Mouse (Mus musculus): ENCODE data around the gene Slc2a13.
A peak's percentile ranks its signal among the peaks of the same experiment; 100 is the strongest.

Slc2a13 gene

GRCm38 (mm10) chr15:91495014-91495413 lies 78.0 kb downstream of the Slc2a13 start:
- no peak for DNase-seq

GRCm38 (mm10) chr15:91479924-91480615 lies 93.0 kb downstream of the Slc2a13 start:
- DNase-seq, result no peak

GRCm38 (mm10) chr15:91477766-91478165 lies 95.3 kb downstream of the Slc2a13 start:
- DNase-seq, result peak; percentile 10

GRCm38 (mm10) chr15:91473690-91474409 lies 99.2 kb downstream of the Slc2a13 start:
- no peak for DNase-seq

GRCm38 (mm10) chr15:91465331-91465730 lies 107.7 kb downstream of the Slc2a13 start:
- DNase-seq, result no peak

GRCm38 (mm10) chr15:91463857-91464435 lies 109.1 kb downstream of the Slc2a13 start:
- no peak for DNase-seq

- DNase-seq, result no peak
Measured at GRCm38 (mm10) chr15:91463026-91463661, 109.9 kb downstream of the Slc2a13 start.

- DNase-seq, result no peak
Measured at GRCm38 (mm10) chr15:91461940-91462339, 111.1 kb downstream of the Slc2a13 start.

- no peak for DNase-seq
Measured at GRCm38 (mm10) chr15:91457202-91457601, 115.9 kb downstream of the Slc2a13 start.

GRCm38 (mm10) chr15:91445399-91445798 lies 127.7 kb downstream of the Slc2a13 start:
- DNase-seq, result no peak

- no peak for DNase-seq
Measured at GRCm38 (mm10) chr15:91443449-91443848, 129.6 kb downstream of the Slc2a13 start.

- no peak for DNase-seq
Measured at GRCm38 (mm10) chr15:91439883-91440282, 133.2 kb downstream of the Slc2a13 start.

- DNase-seq, result no peak
Measured at GRCm38 (mm10) chr15:91425426-91425825, 147.6 kb downstream of the Slc2a13 start.

GRCm38 (mm10) chr15:91406979-91407378 lies 166.1 kb downstream of the Slc2a13 start:
- DNase-seq, result no peak

GRCm38 (mm10) chr15:91395165-91395564 lies 177.9 kb downstream of the Slc2a13 start:
- DNase-seq, result no peak

- no peak for DNase-seq
Measured at GRCm38 (mm10) chr15:91383694-91384093, 189.4 kb downstream of the Slc2a13 start.

- DNase-seq, result no peak
Measured at GRCm38 (mm10) chr15:91382606-91383005, 190.5 kb downstream of the Slc2a13 start.

GRCm38 (mm10) chr15:91381864-91382263 lies 191.2 kb downstream of the Slc2a13 start:
- no peak for DNase-seq

- no peak for DNase-seq
Measured at GRCm38 (mm10) chr15:91378751-91379325, 194.2 kb downstream of the Slc2a13 start.

- DNase-seq, result no peak
Measured at GRCm38 (mm10) chr15:91377568-91377967, 195.5 kb downstream of the Slc2a13 start.

- no peak for DNase-seq
Measured at GRCm38 (mm10) chr15:91377105-91377504, 196.0 kb downstream of the Slc2a13 start.

GRCm38 (mm10) chr15:91374441-91374840 lies 198.6 kb downstream of the Slc2a13 start:
- DNase-seq, result no peak

GRCm38 (mm10) chr15:91373203-91373584 lies 199.9 kb downstream of the Slc2a13 start:
- DNase-seq, result no peak

Measured in kidney, adult 11 months (tissue).